Mouse (Mus musculus) MEL-GATA-1-ER (cell line): ENCODE data around the gene Otogl.
A peak's percentile ranks its signal among the peaks of the same experiment; 100 is the strongest.

Experiments
- DNase-seq: peaks from one replicate; pipeline ENCODE4 v3.0.0-alpha.2; 2012; ENCODE audit warnings: low read depth; ENCODE audit errors: extremely low read depth

Gene Otogl

DNA sequence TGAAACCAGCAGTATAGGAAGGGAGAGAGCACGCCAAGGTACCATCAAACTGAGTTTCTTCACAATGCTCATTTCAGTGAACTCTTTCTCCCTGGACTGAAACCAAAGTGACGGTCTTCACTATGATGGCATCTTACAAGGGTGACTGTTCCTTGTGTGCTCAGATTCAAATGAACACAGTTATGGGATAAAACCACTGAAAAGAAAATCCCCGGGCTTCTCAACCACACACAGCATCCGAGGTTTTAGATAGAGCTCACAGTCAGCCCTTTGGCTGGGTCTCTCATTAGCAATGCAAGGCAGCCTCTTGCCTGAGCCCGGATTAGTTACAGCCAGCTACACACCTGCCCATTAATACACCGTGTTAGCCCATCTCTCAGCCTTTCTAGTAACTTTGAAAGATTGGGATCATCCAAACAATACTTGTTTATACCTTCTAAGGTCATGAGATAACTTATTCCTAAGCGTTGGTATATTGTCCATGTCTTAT, at the start of gene Otogl:
Gene Otogl (minus strand): TSS at position 51 of the 490 bp plus-strand sequence.
- DNase-seq: no peak

DNA sequence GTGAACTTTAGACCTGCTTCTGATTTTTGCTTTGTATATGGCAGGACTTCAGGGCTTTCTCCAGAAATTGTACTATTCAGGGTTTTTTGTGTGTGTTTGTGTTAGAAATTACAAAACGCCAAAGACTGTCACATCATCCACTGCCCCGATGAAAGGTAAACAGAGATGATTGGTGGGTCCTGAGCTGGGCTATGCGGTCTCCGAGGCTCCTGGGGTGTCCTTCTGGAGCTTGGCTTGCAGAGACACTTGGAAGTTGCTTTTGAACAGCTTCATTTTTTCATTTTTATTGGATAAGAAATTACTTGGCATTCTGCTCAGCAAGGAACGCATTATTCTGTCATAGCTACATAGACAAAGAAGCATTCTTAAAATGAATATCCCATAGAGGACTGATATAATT, 44.7 kb upstream of the Otogl start:
- DNase-seq: no peak

DNA sequence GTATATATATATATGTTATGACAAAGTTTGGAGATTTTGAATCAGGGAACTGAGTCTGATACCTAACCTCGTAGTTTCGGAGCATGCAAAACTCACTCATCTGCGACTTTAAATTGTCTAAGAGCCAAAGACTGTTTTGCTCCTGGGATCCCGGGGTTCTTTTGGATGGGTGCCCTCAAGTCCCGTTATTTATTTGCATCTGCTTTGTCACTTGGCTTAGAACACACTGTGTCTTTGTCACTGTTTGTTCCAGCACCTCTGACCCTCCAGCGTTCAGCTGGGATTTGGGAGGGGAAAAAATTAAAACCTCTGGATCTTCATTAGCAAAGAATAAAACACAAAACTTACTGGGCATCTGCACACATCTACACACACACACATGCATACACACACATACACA, 42.5 kb upstream of the Otogl start:
- DNase-seq: no peak

DNA sequence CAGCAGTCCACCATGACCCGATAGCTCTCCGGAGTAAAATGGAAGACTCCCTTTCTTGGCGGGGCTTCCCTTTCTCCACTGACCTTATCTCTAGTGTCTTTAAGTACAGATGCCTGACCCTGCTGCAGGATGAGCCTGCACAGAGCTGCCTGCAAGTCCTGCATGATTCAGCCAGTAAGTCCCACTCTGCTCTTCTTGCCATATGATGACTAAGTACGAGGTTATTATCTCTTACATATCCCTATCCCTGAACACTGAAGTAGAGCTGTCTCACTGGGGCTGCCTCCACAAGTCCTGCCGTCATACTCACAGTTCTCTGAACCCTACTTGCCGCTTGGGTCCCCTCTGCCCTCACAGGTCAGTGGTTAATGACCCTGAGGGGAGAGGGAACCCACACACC, 39.7 kb upstream of the Otogl start:
- no peak for DNase-seq

DNA sequence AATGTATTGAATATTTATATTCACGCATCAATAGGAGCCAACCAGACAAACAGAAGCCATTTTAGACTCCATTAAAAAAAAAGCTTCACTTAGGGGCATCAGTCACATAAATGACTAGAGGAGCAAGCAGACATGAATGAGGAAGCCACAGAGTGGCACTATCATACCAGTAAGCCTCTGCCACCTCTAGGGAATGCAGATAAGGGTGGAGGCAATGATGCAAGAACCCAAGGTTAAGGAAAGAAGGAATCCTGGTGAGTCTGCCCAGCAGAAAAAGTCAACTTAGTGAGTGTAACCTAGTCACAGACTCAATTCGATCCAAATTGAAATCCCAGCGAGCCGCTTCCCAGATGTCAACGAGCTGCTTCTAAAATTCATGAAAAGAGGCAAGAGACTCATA, 38.0 kb upstream of the Otogl start:
- DNase-seq: peak; percentile 45

DNA sequence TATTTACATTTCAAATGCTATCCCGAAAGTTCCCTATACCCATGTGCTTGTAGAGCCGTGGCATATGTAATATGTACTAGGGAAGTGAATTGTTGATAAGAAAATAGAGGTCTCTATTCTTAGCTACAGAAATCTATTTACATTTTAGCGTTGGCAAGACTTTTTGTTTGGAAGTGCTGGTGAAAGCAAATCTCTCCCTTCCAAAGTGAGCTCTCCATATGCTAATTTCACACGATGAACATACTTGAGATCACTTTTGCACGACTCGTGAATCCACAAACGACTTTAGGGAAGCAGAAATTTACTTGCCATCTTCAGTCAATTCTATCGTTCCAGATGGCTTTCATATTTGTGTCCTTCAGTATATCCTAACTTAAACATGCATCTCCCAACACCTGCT, 36.7 kb upstream of the Otogl start:
- no peak for DNase-seq

DNA sequence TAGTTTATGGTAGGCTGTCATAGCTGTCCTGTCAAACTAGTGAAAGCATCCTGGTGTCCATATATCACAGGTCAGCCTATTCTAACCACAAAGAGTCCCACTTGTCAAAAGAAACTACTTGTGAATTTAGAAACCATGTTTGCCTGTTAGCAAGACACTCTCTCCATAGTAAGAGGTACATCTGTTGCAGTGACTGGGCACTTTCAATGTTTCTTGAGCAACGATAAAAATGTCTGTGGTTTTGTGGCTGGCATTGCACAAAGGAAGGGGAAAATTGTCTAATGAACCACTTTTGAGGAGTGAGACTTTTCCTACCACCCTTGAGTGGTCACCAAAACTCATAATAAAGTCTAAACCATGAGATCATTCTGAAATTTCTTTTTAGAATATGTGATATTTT, 36.1 kb upstream of the Otogl start:
- peak; percentile 48 for DNase-seq

DNA sequence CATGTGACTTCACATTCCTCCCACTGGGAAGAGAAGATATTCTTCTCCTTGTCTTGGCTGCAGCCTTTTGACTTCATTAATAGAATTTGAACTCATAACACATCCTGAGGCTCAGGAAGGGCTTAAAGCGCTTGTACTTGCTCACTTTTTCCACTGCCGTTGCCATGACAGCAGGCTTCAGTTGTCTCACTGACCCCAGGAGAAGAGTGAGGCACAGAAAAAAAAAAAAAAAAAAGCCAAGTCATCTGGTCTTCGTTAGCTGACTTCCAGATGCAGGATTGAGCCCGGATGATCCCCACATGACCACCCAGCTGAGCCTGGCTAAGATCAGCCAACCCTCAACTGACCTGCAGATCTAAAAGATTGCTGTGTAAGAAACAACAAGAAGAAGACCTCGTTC, 34.4 kb upstream of the Otogl start:
- no peak for DNase-seq

DNA sequence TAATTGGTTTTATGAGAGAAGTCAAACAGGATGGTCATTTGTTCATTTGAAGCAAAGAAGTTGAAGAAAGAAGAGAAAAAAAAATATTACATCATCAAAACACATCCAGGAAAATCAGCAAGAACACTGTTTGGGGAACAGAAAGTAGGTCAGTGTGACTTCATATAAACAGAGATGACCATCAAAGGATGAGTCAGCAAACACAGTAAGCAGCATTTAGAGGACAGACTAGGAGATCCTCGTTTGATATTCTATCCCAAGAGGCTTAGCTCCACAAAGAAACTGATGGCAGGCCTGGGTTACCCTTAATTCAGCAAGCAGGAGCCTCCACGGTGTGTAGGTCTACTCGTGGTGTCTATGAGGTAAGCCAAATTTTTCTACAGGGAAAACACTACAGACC, 31.9 kb upstream of the Otogl start:
- DNase-seq: no peak

DNA sequence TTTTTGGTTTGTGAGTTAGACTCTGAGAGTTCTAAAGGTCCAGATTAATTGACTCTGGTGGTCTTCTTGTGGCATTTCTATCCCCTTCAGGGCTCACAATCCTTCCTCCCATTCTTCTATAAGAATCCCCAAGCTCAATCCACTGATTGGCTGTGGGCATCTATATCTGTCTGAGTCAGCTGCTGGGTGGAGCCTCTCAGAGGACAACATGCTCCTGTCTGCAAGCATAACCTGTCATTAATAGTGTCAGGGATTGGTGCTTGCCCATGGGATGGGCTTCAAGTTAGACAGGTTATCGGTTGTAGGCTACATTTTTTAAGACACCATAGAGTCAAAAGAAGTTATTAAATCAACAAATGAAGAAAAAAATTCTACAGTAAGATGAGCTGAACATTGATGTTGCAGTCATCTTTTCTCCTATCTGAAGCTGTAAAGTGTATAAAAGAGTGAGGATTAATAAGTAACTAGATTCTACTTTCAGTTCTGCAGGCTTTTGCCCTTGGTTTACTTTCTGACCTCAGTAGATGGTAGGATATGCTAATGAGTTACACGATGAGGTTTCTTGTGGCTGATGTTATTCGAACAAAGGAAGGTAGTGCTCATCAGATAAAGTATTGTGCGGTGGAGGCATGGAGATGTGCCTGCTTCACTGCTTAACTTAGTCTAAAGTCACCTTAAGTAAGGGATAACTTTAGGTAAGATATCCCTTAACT, 29.4 kb upstream of the Otogl start:
- DNase-seq: no peak

DNA sequence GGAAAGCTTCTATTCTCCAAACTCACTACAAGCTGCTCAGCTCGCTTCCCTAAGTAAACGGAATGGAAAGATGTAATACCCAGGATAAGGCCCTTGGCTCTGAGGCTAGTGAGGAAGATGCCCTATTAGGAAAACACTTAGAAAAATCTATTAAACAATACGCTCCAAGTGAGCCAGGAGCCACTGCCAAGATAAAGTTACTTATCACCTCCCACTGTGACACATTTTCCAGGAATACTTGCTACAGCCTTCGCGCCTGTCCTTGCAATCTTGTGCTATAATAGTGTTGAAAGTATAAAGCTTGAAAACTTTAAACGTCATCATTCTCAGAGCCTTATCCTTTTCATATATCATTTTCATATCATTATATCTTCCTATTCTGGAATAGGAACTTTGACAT, 28.4 kb upstream of the Otogl start:
- DNase-seq: no peak

DNA sequence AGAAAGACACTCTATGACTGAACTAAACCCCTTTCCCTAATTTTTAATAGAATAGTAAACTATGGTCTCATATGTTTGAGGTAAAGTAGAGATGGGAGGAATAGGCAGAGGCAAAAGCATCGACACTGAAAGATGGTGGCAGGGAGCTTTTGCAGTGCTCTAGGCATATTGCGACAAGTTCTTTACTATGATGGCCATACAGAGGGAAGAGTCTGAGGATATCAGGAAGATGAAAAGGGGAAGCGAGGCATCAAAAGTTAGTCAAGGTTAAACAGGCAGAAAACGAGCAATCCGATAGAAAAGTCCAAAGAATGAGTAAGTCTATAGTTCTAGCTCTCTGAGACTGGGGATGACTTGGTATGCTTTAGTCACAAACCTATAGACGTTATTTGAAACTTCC, 27.9 kb upstream of the Otogl start:
- no peak for DNase-seq

DNA sequence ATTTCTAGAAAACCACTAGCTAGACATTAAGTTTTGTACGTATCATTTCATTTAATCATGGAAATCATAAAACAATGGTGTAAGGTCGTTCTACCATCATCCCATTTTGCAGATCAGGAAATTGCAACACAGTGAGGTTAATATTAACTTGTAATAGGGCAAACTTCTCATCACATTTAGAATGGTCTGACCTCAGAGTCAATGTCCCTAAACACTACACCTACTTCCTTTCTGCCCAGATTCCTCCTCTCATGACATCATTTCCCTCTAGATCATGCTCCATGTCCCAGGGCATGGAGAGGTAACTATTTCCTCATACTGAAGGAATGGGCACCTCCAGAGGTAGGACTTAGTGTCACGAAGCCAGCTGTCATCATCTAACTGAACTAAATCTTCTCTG, 22.1 kb upstream of the Otogl start:
- no peak for DNase-seq

DNA sequence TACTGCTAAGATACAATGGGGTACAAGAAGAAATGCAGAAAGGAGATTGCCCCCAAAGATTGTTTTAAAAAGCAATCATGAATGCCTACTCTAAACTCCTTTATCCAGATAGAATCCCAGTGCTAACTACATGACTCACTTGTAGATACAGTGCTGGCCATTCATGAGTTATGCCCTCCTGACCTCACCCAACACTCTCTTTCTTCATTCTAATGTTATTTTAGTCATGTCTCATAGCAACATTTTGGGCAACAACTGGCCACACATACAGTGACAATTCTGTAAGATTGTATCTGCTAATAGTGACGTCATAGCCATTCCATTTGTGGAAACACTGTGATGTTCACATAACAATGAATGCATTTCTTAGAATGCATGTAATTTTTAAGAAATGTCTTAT, 21.6 kb upstream of the Otogl start:
- DNase-seq: no peak

DNA sequence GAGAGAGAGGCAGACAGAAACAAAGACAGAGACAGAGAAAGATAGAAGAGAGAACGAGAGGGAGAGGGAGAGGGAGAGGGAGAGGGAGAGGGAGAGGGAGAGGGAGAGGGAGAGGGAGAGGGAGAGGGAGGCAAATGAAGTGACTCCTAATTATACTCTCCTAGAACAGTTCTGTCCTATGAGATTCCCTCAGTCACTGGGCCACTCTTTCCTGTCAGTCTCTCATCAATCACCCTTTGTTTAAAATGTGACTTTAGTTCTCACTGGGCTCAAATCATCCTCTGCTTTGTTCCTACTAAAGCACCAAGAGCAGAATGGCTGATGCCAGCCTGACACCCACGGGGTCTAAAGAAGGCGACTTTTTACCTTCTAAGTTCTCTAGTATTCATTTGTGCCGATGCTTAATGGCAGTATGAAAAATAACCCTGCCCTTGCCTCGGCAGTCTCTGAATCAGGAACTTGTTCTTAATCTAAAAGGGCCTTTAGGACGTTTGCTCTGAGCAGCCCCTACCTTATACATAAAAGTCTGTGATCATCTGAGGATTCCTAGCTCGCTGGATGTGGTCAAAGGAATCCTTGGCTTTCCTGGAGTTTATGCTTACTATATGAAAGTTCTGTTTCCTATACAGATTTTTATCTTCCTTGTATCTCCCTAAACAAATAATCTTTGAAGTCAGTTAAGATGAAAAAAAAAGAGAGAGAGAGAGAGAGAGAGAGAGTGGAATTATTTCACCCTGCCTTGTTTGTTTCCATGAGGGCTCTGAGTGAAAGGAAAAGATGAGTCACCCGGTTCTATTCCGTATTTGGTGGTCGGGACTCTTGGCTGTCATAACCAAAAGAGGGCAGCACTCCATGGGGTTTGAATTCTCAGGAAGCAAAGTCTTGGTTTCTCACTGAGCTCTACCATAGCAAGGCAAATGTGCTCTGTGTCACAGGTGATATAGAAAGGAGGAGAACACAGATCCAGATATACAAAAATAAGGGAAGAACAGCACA, 20.2 kb upstream of the Otogl start:
- peak; percentile 46 for DNase-seq

DNA sequence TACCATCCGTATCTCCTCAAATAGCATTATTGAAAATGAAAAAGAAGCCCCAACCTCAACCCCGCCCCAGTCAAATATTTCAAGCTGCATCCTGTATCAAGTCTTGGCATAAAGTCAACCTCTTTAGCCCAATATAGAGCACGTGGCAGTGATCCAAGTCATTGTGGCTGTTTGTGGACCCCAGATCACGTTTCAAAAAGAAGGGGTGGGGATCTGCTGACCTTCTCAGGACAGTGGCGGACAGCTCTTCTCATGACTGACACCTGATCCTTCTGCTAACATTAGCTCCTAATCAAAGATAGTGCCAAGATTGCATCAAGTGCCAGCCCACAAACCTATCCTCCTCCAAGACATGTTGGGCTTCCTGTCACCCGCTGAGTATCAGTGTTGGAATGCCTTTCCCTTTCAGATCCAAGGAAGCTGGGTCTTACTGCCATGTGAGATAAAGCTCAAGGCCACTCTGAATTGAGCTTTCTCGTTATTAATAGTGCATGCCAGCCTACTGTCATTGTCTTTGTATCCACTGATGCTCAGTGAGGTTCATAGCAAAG, 18.6 kb upstream of the Otogl start:
- no peak for DNase-seq

DNA sequence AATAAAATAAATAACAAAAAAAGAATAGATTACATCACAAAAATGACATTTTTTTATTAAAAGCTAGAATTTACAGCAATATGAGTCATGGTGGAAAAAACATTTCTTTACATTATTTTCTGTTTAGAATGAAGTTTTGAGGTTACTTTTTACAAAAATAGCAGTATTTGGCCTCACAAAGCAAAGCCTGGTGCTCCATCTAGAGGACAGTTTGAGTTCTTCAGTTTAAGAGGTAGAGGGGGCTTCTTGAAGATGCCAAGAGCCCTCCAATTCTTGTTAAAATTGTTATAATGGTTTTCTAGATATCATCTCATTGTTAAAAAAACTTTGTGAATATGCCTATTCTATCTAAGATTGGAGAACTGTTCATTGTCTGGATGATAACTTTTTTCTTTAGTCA, 13.4 kb upstream of the Otogl start:
- no peak for DNase-seq

DNA sequence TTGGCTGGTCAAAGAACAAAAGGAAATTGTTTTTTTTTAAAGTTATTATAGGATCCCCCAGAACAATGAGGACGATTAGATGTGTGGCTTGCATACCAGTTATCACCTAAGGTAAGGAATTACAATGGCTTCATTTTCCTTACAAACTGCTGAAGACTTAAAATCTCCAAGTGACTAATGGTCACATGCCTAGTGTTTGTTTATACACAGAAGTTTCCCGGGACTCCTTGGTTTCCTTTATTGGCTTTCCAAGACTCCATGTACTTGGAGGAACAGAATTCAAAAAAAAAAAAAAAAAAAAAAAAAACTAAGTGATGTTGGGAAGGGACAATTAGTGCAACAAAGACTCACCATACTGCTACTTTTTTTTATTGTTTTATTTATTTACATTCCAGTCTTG, 11.9 kb upstream of the Otogl start:
- no peak for DNase-seq

DNA sequence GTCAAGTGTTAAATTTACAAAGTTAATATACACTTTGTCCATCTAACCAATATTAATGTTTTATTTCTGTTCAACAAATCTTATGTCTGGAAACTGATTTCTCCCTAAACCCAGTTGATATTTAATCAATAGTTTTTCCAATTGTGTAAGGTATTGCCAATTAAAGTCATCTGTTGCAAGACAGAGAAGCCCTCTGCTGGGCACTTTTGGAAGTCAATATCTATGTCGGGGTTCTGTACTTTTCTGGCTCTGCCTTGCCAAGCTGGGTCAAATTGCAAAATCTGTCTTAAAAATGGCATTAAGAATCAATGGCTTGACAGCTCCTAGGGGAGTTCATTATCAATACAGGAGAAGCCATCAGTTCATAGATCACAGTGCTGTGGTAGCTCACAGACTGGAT, 10.8 kb upstream of the Otogl start:
- DNase-seq: no peak

DNA sequence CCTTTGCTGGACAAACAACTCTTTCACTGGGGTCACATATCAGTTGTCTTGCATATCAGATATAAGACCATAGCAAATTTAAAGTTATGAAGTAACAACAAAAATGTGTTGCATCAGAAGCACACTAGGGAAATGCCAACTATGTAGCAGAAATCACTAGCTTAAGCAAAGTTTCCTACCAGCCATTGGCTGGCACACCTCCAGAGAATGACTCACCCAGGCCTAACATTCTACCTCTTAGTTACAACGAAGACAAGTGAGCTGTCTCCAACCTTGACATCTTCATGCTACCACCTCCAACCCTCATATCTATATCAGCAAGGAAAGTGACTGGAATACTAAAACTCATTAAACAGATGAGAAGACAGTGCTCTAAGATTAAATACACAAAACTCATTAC, 9.6 kb upstream of the Otogl start:
- DNase-seq: no peak

DNA sequence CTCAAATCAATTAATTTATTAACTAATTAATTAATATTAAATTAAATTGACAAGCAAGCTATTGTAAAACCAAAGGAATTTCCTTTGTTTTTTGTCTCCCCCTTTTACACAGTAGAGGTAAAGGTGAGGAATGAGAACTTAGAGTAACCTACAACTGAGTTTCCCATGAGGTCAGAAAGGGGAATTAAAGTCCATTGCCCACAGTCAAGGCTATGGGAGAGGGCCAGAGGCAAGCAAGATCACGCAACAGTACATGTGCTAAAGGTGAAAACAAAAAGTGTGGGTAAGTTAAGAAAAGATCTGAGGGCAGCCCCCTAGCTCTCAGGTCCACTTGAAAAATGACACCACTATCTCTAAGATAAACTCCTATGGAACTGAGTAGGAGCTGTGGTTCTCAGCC, 9.2 kb upstream of the Otogl start:
- DNase-seq: no peak

DNA sequence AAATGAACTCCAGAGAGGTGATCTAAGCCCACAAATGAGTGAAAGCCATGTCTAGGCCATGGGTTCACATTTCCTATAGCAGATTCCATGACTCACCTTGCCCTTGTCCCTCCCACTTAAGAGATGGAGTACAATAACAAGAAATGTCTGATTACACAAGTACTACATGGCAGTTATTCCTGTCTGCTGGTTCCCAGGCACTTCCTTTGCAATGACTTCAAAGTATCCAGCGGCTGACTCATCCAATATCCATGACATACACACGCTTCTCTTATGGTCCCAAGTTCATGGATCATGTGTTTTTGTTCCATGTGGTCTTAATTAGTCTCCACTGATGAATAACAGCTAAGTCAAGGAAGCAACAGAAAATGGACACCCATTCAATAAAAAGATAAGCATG, 1.1 kb upstream of the Otogl start:
- no peak for DNase-seq
